Mouse (Mus musculus) adrenal gland, adult 2 months (tissue): Measurements from ENCODE around the gene Lmx1a. TPM values are rescaled to one million over a fixed set of nuclear protein-coding genes. Genes with fewer than 3 reads are reported as not detected.

Experiments
- DNase-seq: peaks from one replicate; pipeline ENCODE4 v3.0.0; 2021
- polyA plus RNA-seq: library from polyadenylated mRNA; depleted of rRNA; stranded (reverse); fragments of >200 nt; gene quantifications from 2 replicates; pipeline ENCODE4 v1.2.3, GENCODE M21; 2012
- total RNA-seq, 2 experiments: library from RNA; stranded (reverse); gene quantifications; 2 replicates each; pipeline ENCODE4 v1.2.3; 2021

The Lmx1a gene
- total and polyA plus RNA-seq, 3 experiments, result 0.14 TPM; not detected in 2

GRCm38 (mm10) chr1:167693499-167694240 is 4.6 kb downstream of the Lmx1a start:
- no peak for DNase-seq

- DNase-seq, result no peak
These were observed 5.7 kb downstream of the Lmx1a start for GRCm38 (mm10) chr1:167694731-167695130.

- DNase-seq, result no peak
These were observed 6.9 kb downstream of the Lmx1a start for GRCm38 (mm10) chr1:167695910-167696459.

- no peak for DNase-seq
These were observed 10.7 kb downstream of the Lmx1a start for GRCm38 (mm10) chr1:167699706-167700105.

- DNase-seq, result no peak
These were observed 11.2 kb downstream of the Lmx1a start for GRCm38 (mm10) chr1:167700221-167700620.

GRCm38 (mm10) chr1:167705527-167705926 is 16.5 kb downstream of the Lmx1a start:
- DNase-seq, result no peak

GRCm38 (mm10) chr1:167708761-167709160 is 19.7 kb downstream of the Lmx1a start:
- DNase-seq, result no peak

GRCm38 (mm10) chr1:167715730-167716341 is 26.8 kb downstream of the Lmx1a start:
- no peak for DNase-seq

GRCm38 (mm10) chr1:167734471-167734870 is 45.4 kb downstream of the Lmx1a start:
- DNase-seq, result no peak

- no peak for DNase-seq
These were observed 47.8 kb downstream of the Lmx1a start for GRCm38 (mm10) chr1:167736793-167737192.

GRCm38 (mm10) chr1:167739286-167739685 is 50.2 kb downstream of the Lmx1a start:
- no peak for DNase-seq

GRCm38 (mm10) chr1:167746676-167747075 is 57.6 kb downstream of the Lmx1a start:
- DNase-seq, result no peak

- peak; percentile 22 for DNase-seq
These were observed 63.6 kb downstream of the Lmx1a start for GRCm38 (mm10) chr1:167752661-167753060.

GRCm38 (mm10) chr1:167754085-167754484 is 65.0 kb downstream of the Lmx1a start:
- DNase-seq, result no peak

GRCm38 (mm10) chr1:167754636-167755522 is 65.8 kb downstream of the Lmx1a start:
- no peak for DNase-seq

- no peak for DNase-seq
These were observed 69.2 kb downstream of the Lmx1a start for GRCm38 (mm10) chr1:167758208-167758607.

- DNase-seq, result no peak
These were observed 71.3 kb downstream of the Lmx1a start for GRCm38 (mm10) chr1:167760307-167760706.

GRCm38 (mm10) chr1:167761785-167762223 is 72.8 kb downstream of the Lmx1a start:
- no peak for DNase-seq

GRCm38 (mm10) chr1:167766619-167767018 is 77.6 kb downstream of the Lmx1a start:
- DNase-seq, result no peak

- no peak for DNase-seq
These were observed 81.4 kb downstream of the Lmx1a start for GRCm38 (mm10) chr1:167770457-167770856.

GRCm38 (mm10) chr1:167779766-167780488 is 90.9 kb downstream of the Lmx1a start:
- DNase-seq, result no peak
